Mouse (Mus musculus) urinary bladder, postnatal 25 days (tissue): ENCODE data around the gene Pabpc6.

Experiments used
- DNase-seq: peaks from one replicate; pipeline ENCODE4 v3.0.0; 2022; ENCODE audit warnings: low spot score

Pabpc6 gene

GRCm38 (mm10) chr17:9669283-9669905 lies at the start of gene Pabpc6:
Gene Pabpc6 (minus strand): TSS chr17:9669717.
- no peak for DNase-seq

- DNase-seq = no peak
Measured at GRCm38 (mm10) chr17:9710910-9711309, 41.4 kb upstream of the Pabpc6 start.

DNA sequence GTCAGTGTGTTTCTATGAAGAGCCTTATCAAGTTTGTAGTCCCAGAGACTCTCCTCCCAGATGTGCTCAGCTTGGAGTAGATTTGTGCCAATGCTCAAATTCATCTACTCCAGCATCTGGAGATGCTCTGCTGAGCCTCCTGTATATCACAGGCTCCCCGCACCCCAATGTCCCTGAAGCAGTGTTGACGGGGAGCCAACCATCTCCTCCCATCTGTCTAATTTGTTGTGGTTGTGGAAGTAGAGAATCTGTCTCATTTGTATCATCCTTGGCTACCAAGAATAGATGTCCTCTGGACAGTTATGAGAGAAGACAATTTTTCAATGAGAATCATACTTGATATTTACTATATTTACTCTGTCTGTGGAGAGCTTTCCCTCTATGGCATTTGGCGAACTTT lies 39.4 kb upstream of the Pabpc6 start:
- DNase-seq = no peak

DNA sequence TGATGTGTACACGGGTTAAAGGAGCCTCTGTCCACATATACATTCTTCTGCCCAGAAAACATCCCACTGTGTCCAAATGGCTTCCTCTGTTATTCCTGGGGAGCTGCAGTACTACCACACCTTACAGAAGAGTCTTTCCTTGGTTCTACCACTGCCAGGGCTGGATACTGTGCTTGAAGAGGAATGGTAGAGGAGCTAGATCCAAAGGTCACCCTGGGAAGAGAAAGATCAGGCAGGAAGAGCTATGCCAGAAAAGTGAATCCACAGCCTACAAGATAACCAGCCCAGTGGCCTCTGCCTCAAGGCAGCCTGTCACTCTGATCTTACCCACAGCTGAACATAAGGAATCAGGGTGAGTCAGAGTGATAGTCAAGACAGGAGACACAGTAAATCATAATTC lies 37.8 kb upstream of the Pabpc6 start:
- no peak for DNase-seq

- no peak for DNase-seq
Measured at GRCm38 (mm10) chr17:9697763-9698162, 28.2 kb upstream of the Pabpc6 start.

DNA sequence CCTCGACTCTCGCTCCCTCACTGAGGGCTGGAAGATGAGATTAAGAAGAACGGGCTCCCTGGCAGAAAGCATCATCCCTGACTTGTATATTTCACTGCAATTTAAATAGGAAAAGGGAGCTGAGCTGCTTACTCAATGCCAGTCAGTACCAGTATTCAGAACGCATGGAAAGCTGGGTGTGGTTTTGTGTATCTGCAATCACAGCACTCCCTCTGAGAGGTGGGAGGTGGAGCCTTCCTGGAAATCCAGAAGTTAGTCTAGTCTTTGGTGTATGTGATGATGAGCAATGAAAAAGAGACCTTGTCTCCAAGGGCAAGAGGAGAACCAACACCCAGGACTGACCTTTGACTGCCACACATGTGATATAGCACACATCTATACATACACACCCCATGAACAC lies 21.7 kb upstream of the Pabpc6 start:
- no peak for DNase-seq

- no peak for DNase-seq
Measured at GRCm38 (mm10) chr17:9683539-9684155, 14.1 kb upstream of the Pabpc6 start.

DNA sequence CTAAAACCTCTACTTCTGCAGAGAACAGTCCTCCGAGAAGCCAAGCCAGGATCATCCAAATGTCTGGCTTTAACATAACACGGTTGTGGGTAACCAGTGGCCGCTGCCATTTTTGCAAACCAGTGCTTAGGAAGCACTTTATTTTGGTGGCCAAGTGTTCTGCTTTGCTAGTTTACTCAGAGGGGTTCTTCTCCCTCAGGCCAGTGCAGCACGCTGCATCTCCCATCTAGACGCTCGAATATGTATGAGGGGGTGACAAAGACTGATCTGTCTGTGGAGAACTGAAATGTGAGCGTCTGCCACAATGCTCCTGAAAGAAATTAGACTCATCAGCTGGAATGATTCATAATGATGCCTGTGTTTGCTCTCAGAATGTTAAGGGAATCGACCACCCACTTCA lies 11.2 kb upstream of the Pabpc6 start:
- no peak for DNase-seq

DNA sequence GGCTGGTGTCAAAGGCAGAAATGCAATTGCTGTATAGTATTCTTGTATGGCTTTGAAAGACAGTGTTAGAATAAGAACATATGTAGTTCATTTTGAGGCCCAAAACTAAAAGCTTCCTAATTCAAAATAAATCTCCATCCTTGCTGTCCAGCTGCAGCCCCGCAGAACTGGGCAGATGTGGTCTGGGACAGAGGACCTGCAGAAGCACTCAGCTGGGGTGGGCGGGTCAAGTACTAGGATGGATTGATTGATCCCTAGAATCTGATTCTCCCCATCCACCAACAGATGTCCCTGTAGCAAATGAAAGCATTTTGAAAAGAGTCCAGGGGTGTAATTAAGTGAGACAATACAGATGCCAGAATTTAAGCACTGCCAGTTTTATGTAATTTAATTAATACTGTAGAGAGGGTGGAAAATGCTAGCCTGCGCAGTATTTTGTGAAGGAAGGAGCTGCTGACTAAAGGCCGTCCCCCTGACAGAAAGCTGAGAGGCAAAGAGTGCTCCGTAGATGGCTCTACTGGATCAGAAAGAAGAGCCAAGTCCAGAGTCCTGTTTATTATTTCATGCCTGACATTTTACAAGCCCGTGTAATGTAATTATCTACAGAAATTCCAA lies 5.8 kb upstream of the Pabpc6 start:
- no peak for DNase-seq

- DNase-seq = no peak
Measured at GRCm38 (mm10) chr17:9667955-9668354, 1.6 kb downstream of the Pabpc6 start.

- no peak for DNase-seq
Measured at GRCm38 (mm10) chr17:9658651-9659050, 10.9 kb downstream of the Pabpc6 start.

DNA sequence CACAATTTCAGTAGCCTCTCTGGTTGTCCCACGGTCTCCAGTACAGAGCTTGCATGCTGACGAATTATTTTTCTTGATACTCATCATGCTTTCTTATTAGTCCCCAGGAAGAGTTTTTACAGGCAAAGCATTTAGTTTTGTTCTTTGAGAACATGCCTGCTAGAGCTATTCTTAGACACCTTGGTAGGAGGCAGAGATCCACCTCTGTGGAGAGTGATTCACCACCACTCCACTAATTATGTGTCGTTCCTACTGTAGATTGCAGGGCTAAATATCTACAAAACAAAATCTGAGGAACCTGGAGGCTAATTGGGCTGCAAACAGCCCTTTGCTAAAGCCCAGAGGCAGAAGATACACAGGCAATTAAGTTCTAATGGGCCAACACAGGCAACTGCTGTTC lies 15.4 kb downstream of the Pabpc6 start:
- no peak for DNase-seq

- no peak for DNase-seq
Measured at GRCm38 (mm10) chr17:9647644-9648043, 21.9 kb downstream of the Pabpc6 start.

DNA sequence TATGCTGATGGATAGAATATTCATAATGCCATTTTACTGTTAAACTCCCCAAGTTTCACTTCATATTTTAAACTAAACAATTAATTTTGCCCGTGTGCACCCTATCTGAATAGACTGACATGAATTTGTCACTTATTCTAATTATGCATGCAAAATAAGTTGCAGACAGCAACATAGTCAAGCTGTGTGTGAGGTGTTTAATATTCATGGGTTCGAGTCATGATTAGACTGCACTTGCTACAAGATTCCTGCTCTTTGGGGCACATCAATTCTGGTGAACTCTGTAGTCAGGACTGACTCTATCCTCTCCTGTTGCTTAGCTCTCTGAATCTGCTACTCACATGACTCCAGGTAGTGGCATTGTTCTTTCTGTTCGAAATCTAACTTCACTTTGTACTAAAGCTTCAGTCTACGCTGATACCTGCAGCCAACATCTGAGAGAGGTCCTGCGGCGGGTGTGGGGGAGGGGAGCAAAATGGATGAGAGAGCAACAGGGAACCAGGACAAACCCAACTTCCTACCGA lies 25.8 kb downstream of the Pabpc6 start:
- DNase-seq = no peak

- DNase-seq = no peak
Measured at GRCm38 (mm10) chr17:9637011-9637410, 32.5 kb downstream of the Pabpc6 start.

- no peak for DNase-seq
Measured at GRCm38 (mm10) chr17:9632579-9633252, 36.8 kb downstream of the Pabpc6 start.

GRCm38 (mm10) chr17:9632140-9632539 lies 37.4 kb downstream of the Pabpc6 start:
- no peak for DNase-seq

DNA sequence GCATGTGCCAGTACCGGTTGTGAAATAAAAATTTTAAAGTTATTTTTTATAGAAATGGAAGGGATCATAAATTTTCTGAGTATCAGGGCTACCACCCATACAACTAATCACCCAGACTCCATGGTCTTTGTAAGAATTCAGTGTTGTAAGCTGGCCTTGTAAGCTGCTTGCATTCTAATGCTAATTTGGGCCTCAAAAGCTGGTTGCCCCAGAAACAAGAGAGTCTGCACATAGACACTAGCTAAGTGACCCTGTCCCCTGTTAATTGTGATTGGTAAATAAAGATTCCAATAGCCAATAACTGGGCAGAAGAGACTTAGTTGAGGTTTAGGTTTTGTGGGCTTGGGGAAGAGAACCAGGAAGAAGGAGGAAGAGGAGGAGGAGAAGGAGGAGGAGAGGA lies 38.4 kb downstream of the Pabpc6 start:
- DNase-seq = no peak

DNA sequence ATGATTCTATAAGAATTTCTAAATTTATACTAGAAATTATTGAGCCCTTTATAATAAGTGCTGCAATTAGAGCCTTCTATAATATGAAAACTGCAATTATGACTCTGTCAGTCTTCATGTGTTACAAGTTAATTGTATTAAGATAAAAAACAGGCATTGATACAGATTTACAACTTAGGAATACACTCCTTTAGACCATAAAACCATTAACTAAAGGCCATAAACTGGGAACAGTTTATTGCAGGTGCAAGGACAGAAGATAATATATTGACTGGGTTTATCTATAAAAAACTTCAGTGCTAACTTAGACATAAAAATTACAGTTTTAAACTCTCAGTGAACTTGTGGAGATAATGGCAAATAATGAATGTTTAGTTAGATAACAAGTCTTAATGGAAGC lies 42.5 kb downstream of the Pabpc6 start:
- no peak for DNase-seq
